ENCODE assay signal across 11 mouse cellular contexts in genomic region chr11:31734091-31734490, GRCm38 (mm10).
DNase-seq lines count a peak whose midpoint lies in the region; ATAC-seq and TF ChIP-seq lines count a peak whose summit lies in the region.
"Had no signal": no experiment of that assay in that cellular context is flagged by ENCODE, and none has a peak within 500 bp of the region (broad histone marks: within the 10 kb centered on the region; RNA-seq: fewer than 3 reads in every experiment).

No protein-coding gene starts in this region.

- peaks cover 59% of the 10 kb centered on the region for H3K4me1 ChIP-seq in heart, embryonic 10.5 days
- peaks cover 4% of the 10 kb centered on the region; the same call in 1 of the 2 replicates for H3K4me1 ChIP-seq in forebrain, embryonic 14.5 days (ENCODE audit: control insufficient read depth, insufficient read depth, low read length)
- peaks cover 24% of the 10 kb centered on the region for H3K4me1 ChIP-seq in kidney, postnatal 0 days (replicated peaks; ENCODE audit: insufficient read depth, low read length)

- 60% methylated on average over 4 of the region's 4 CpGs for WGBS in heart, embryonic 10.5 days
- 25% methylated on average over 4 of the region's 4 CpGs for WGBS in forebrain, embryonic 14.5 days
- 39% methylated on average over 4 of the region's 4 CpGs for WGBS in kidney, postnatal 0 days

- H3K4me2 ChIP-seq in forebrain, embryonic 14.5 days (ENCODE audit: low read length) = no peak overlapping the region
- H3K4me2 ChIP-seq in kidney, postnatal 0 days (ENCODE audit: low read length) = no peak overlapping the region
- H3K4me2 ChIP-seq: heart, embryonic 15.5 days; liver, embryonic 13.5 days had no signal

- H3K4me3 ChIP-seq in heart, embryonic 10.5 days = no peak overlapping the region
- no peak overlapping the region for H3K4me3 ChIP-seq in forebrain, embryonic 14.5 days (ENCODE audit: low read depth, low read length)
- H3K4me3 ChIP-seq in kidney, postnatal 0 days (replicated peaks; ENCODE audit: low read depth, low read length) = no peak overlapping the region
- H3K4me3 ChIP-seq: heart, embryonic 15.5 days; liver, embryonic 13.5 days had no signal

- peak overlapping the region; percentile 43; the same call in 1 of the 2 replicates for H3K27ac ChIP-seq in heart, embryonic 10.5 days
- peak overlapping the region; percentile 50; the same call in 1 of the 2 replicates for H3K27ac ChIP-seq in forebrain, embryonic 14.5 days (ENCODE audit: low read depth, low read length)
- peak overlapping the region; percentile 48; the same call in 1 of the 2 replicates for H3K27ac ChIP-seq in kidney, postnatal 0 days
- H3K27ac ChIP-seq: heart, embryonic 15.5 days; liver, embryonic 13.5 days had no signal

- peak; percentile 79 for ATAC-seq in forebrain, embryonic 14.5 days
- no peak; the same call in 1 of the 2 replicates for ATAC-seq in kidney, postnatal 0 days (replicated peaks; ENCODE audit: low FRiP score, low read depth)

- no peaks in the 10 kb centered on the region for H3K27me3 ChIP-seq in heart, embryonic 10.5 days (ENCODE audit: insufficient read depth, poor library complexity, severe bottlenecking)
- no peaks in the 10 kb centered on the region for H3K27me3 ChIP-seq in forebrain, embryonic 14.5 days (replicated peaks; ENCODE audit: control insufficient read depth, insufficient read depth, low read length)
- no peaks in the 10 kb centered on the region for H3K27me3 ChIP-seq in kidney, postnatal 0 days (ENCODE audit: insufficient read depth, low read length)
- H3K27me3 ChIP-seq: heart, embryonic 15.5 days had no signal

- no peak for DNase-seq in heart, embryonic 10.5 days (ENCODE audit: low spot score)
- no peak for DNase-seq in heart, postnatal 4 days
- DNase-seq in forebrain, embryonic 14.5 days (ENCODE audit: low spot score) = peak; percentile 50
- DNase-seq in kidney, postnatal 0 days (ENCODE audit: low spot score) = peak; percentile 27
- DNase-seq in retina, postnatal 1 day = peak; percentile 83
- no peak for DNase-seq in T-cell, adult 2 months (ENCODE audit: low spot score)
- no peak for DNase-seq in right cerebral cortex, postnatal 4 days
- DNase-seq in heart, adult 11 months = no peak
- DNase-seq: liver, embryonic 13.5 days; right cerebral cortex, postnatal 25 days had no signal

- no peak overlapping the region; the same call in 1 of the 2 replicates for H3K9ac ChIP-seq in forebrain, embryonic 14.5 days (ENCODE audit: low read length)
- no peak overlapping the region for H3K9ac ChIP-seq in kidney, postnatal 0 days (ENCODE audit: low read depth, low read length)
- H3K9ac ChIP-seq: heart, embryonic 15.5 days; liver, embryonic 13.5 days had no signal

- TF ChIP-seq CTCF in kidney, postnatal 0 days (IDR thresholded peaks at IDR 0.05; ENCODE audit: low read depth) = no peak

- no peaks in the 10 kb centered on the region for H3K36me3 ChIP-seq in heart, embryonic 10.5 days
- no peaks in the 10 kb centered on the region for H3K36me3 ChIP-seq in forebrain, embryonic 14.5 days (ENCODE audit: control insufficient read depth, insufficient read depth, low read length)
- H3K36me3 ChIP-seq in kidney, postnatal 0 days (ENCODE audit: insufficient read depth, low read length) = no peaks in the 10 kb centered on the region
- H3K36me3 ChIP-seq: heart, embryonic 15.5 days; liver, embryonic 13.5 days had no signal

- no peaks in the 10 kb centered on the region for H3K9me3 ChIP-seq in heart, embryonic 10.5 days
- no peaks in the 10 kb centered on the region for H3K9me3 ChIP-seq in forebrain, embryonic 14.5 days (replicated peaks; ENCODE audit: control insufficient read depth, low read length)
- no peaks in the 10 kb centered on the region for H3K9me3 ChIP-seq in kidney, postnatal 0 days (replicated peaks; ENCODE audit: low read length)
- H3K9me3 ChIP-seq: heart, embryonic 15.5 days; liver, embryonic 13.5 days had no signal

Comparison
In these comparisons a context has a peak if more than half of its experiments do, and no peak if none do; other contexts are left out.
1. DNase-seq: peak in forebrain, embryonic 14.5 days (single experiment), kidney, postnatal 0 days (single experiment) and retina, postnatal 1 day (single experiment); none in heart, embryonic 10.5 days (single experiment), heart, postnatal 4 days (single experiment), T-cell, adult 2 months (single experiment), right cerebral cortex, postnatal 4 days (single experiment) and heart, adult 11 months (single experiment).
2. Peak in every context shown above with its lines, with median percentiles within 50 percentile points of each other: H3K27ac ChIP-seq.